Mouse (Mus musculus) monocyte, adult 5-6 weeks (primary cell): ENCODE data around the gene Gm10031. TPM values are rescaled to one million over a fixed set of nuclear protein-coding genes. Genes with fewer than 3 reads are reported as not detected.
A peak's percentile ranks its signal among the peaks of the same experiment; 100 is the strongest.
"Not testable (repeated sequence)": the region's sequence is repeated elsewhere in the genome, so short reads cannot be mapped to it uniquely, and the experiment has no call there.

Experiments used
- ATAC-seq: fragments of 153-309, 156-312 bp; replicated peaks from 2 replicates; pipeline ENCODE4 v1.8.0; 2017; ENCODE audit warnings: mild to moderate bottlenecking; ENCODE audit not compliant: low TSS enrichment, insufficient number of reproducible peaks, severe bottlenecking, poor library complexity, low FRiP score
- total RNA-seq: library from RNA; stranded (forward); fragments of 200-1000, 200-491, 200-594 nt; gene quantifications from 3 replicates; pipeline ENCODE4 v1.2.3, GENCODE M21; 2017

Gm10031 gene
- 6.0 to 10.7 TPM (median 9.9 TPM) in 3 replicates for total RNA-seq

GRCm38 (mm10) chr1:156523842-156524241 is at the start of gene Gm10031:
Gene Gm10031 (plus strand): TSS chr1:156524012.
- ATAC-seq: peak; percentile 90

- no peak for ATAC-seq
These were observed 49.0 kb upstream of the Gm10031 start for GRCm38 (mm10) chr1:156474854-156475253.

- ATAC-seq: no peak
These were observed 47.8 kb upstream of the Gm10031 start for GRCm38 (mm10) chr1:156476016-156476415.

GRCm38 (mm10) chr1:156476535-156476934 is 47.3 kb upstream of the Gm10031 start:
- ATAC-seq: no peak

- ATAC-seq: no peak
These were observed 42.0 kb upstream of the Gm10031 start for GRCm38 (mm10) chr1:156481826-156482225.

- ATAC-seq: no peak
These were observed 36.3 kb upstream of the Gm10031 start for GRCm38 (mm10) chr1:156487498-156487897.

GRCm38 (mm10) chr1:156488031-156488430 is 35.8 kb upstream of the Gm10031 start:
- ATAC-seq: no peak

GRCm38 (mm10) chr1:156491226-156491796 is 32.5 kb upstream of the Gm10031 start:
- 0 out of 2 replicates have a peak, but pooled peaks have one; percentile 17 for ATAC-seq

- no peak for ATAC-seq
These were observed 28.8 kb upstream of the Gm10031 start for GRCm38 (mm10) chr1:156495025-156495424.

GRCm38 (mm10) chr1:156496910-156497309 is 26.9 kb upstream of the Gm10031 start:
- no peak for ATAC-seq

GRCm38 (mm10) chr1:156504945-156505523 is 18.8 kb upstream of the Gm10031 start:
- ATAC-seq: no peak

GRCm38 (mm10) chr1:156505901-156506300 is 17.9 kb upstream of the Gm10031 start:
- no peak for ATAC-seq

GRCm38 (mm10) chr1:156507753-156508152 is 16.1 kb upstream of the Gm10031 start:
- ATAC-seq: no peak

GRCm38 (mm10) chr1:156520136-156520780 is 3.6 kb upstream of the Gm10031 start:
- ATAC-seq: no peak

- ATAC-seq: no peak
These were observed 1.9 kb upstream of the Gm10031 start for GRCm38 (mm10) chr1:156521796-156522517.

- ATAC-seq: not testable (repeated sequence)
These were observed 8.8 kb downstream of the Gm10031 start for GRCm38 (mm10) chr1:156532476-156533175.

- ATAC-seq: no peak
These were observed 9.7 kb downstream of the Gm10031 start for GRCm38 (mm10) chr1:156533483-156533882.

- ATAC-seq: no peak
These were observed 10.1 kb downstream of the Gm10031 start for GRCm38 (mm10) chr1:156533911-156534310.

GRCm38 (mm10) chr1:156537031-156537430 is 13.2 kb downstream of the Gm10031 start:
- ATAC-seq: no peak
